Mouse (Mus musculus): Measurements from ENCODE around the gene Olfr747. TPM values are rescaled to one million over a fixed set of nuclear protein-coding genes. Genes with fewer than 3 reads are reported as not detected.
"Not testable (repeated sequence)": the region's sequence is repeated elsewhere in the genome, so short reads cannot be mapped to it uniquely, and the experiment has no call there.

The Olfr747 gene
- not detected in 2 replicates for polyA plus RNA-seq (2012; rRNA removed)
- not detected in 2 replicates for polyA plus RNA-seq (2014; fragmentation: Nextera tagmentation; extraction: Ambion mirVana)

- H3K27ac ChIP-seq, result no peak within 1 kb of the TSS
- H3K4me2 ChIP-seq (ENCODE audit: low read depth), result no peak within 1 kb of the TSS
- no peak within 1 kb of the TSS for H3K9ac ChIP-seq (replicated peaks)
- H3K27me3 ChIP-seq (ENCODE audit: control insufficient read depth, insufficient read depth, low read length), result no peaks in the 10 kb centered on the region
- H3K4me3 ChIP-seq (ENCODE audit: insufficient read depth in 1 of 2, low read depth in 2 of 2, low read length in 2 of 2), result no peak within 1 kb of the TSS
- H3K36me3 ChIP-seq (replicated peaks; ENCODE audit: control insufficient read depth, insufficient read depth, low read depth), result no peaks in the 10 kb centered on the region
- H3K4me1 ChIP-seq (replicated peaks; ENCODE audit: control insufficient read depth in 2 of 2, insufficient read depth in 2 of 2, low read length in 1 of 2), result no peaks in the 10 kb centered on the region
- H3K9me3 ChIP-seq (ENCODE audit: control insufficient read depth, low read length), result no peaks in the 10 kb centered on the region
- ATAC-seq (ENCODE audit: insufficient read depth), result no peak
- no peak for DNase-seq (ENCODE audit: low read depth in 3 of 3, low spot score in 3 of 3)
- TF ChIP-seq CTCF (IDR thresholded peaks at IDR 0.05; ENCODE audit: low read depth), result no peak
- no peak for TF ChIP-seq EP300 (IDR thresholded peaks at IDR 0.05; ENCODE audit: low read depth)
- 67% methylated on average over 3 of the region's 3 CpGs for WGBS (ENCODE audit: insufficient replicate concordance)
Observed at GRCm38 (mm10) chr14:50693106-50693505, at the start of gene Olfr747. Gene Olfr747 (minus strand): TSS chr14:50693206.

GRCm38 (mm10) chr14:50741584-50741983 is 48.6 kb upstream of the Olfr747 start:
- H3K4me2 ChIP-seq (ENCODE audit: low read depth), result no peak overlapping the region
- 39% methylated on average over 2 of the region's 2 CpGs for WGBS (ENCODE audit: insufficient replicate concordance)
- no peaks in the 10 kb centered on the region for H3K9me3 ChIP-seq (ENCODE audit: control insufficient read depth, low read length)

GRCm38 (mm10) chr14:50740334-50740733 is 47.3 kb upstream of the Olfr747 start:
- 21% methylated on average over 2 of the region's 2 CpGs for WGBS (ENCODE audit: insufficient replicate concordance)
- H3K4me2 ChIP-seq (ENCODE audit: low read depth), result no peak overlapping the region
- H3K27me3 ChIP-seq (ENCODE audit: control insufficient read depth, insufficient read depth, low read length), result no peaks in the 10 kb centered on the region
- no peak overlapping the region for H3K4me3 ChIP-seq (ENCODE audit: insufficient read depth in 1 of 2, low read depth in 2 of 2, low read length in 2 of 2)
- H3K36me3 ChIP-seq (replicated peaks; ENCODE audit: control insufficient read depth, insufficient read depth, low read depth), result no peaks in the 10 kb centered on the region
- TF ChIP-seq EP300 (IDR thresholded peaks at IDR 0.05; ENCODE audit: low read depth) (no peak), CTCF (IDR thresholded peaks at IDR 0.05; ENCODE audit: low read depth) (no peak)
- no peaks in the 10 kb centered on the region for H3K9me3 ChIP-seq (ENCODE audit: control insufficient read depth, low read length)
- H3K4me1 ChIP-seq (replicated peaks; ENCODE audit: control insufficient read depth in 2 of 2, insufficient read depth in 2 of 2, low read length in 1 of 2), result no peaks in the 10 kb centered on the region
- H3K9ac ChIP-seq (replicated peaks), result no peak overlapping the region
- DNase-seq (ENCODE audit: low read depth in 3 of 3, low spot score in 3 of 3), result no peak
- no peak for ATAC-seq (ENCODE audit: insufficient read depth)
- no peak overlapping the region for H3K27ac ChIP-seq

More at GRCm38 (mm10) chr14:50741584-50741983, 48.6 kb upstream of the Olfr747 start:
- H3K4me3 ChIP-seq (ENCODE audit: insufficient read depth in 1 of 2, low read depth in 2 of 2, low read length in 2 of 2), result no peak overlapping the region
- H3K27me3 ChIP-seq (ENCODE audit: control insufficient read depth, insufficient read depth, low read length), result no peaks in the 10 kb centered on the region
- no peak overlapping the region for H3K9ac ChIP-seq (replicated peaks)
- ATAC-seq (ENCODE audit: insufficient read depth), result no peak
- DNase-seq (ENCODE audit: low read depth in 3 of 3, low spot score in 3 of 3), result no peak
- H3K36me3 ChIP-seq (replicated peaks; ENCODE audit: control insufficient read depth, insufficient read depth, low read depth), result no peaks in the 10 kb centered on the region
- H3K4me1 ChIP-seq (replicated peaks; ENCODE audit: control insufficient read depth in 2 of 2, insufficient read depth in 2 of 2, low read length in 1 of 2), result no peaks in the 10 kb centered on the region
- no peak overlapping the region for H3K27ac ChIP-seq
- TF ChIP-seq EP300 (IDR thresholded peaks at IDR 0.05; ENCODE audit: low read depth), result no peak
- TF ChIP-seq CTCF (IDR thresholded peaks at IDR 0.05; ENCODE audit: low read depth), result no peak

- H3K4me1 ChIP-seq (replicated peaks; ENCODE audit: control insufficient read depth in 2 of 2, insufficient read depth in 2 of 2, low read length in 1 of 2); H3K27ac ChIP-seq; H3K36me3 ChIP-seq (replicated peaks; ENCODE audit: control insufficient read depth, insufficient read depth, low read depth); H3K27me3 ChIP-seq (ENCODE audit: control insufficient read depth, insufficient read depth, low read length); H3K4me2 ChIP-seq (ENCODE audit: low read depth); ATAC-seq (ENCODE audit: insufficient read depth); H3K4me3 ChIP-seq (ENCODE audit: insufficient read depth in 1 of 2, low read depth in 2 of 2, low read length in 2 of 2); H3K9ac ChIP-seq (replicated peaks); H3K9me3 ChIP-seq (ENCODE audit: control insufficient read depth, low read length); DNase-seq (ENCODE audit: low read depth in 3 of 3, low spot score in 3 of 3): not testable (repeated sequence)
- 56% methylated on average over 3 of the region's 4 CpGs for WGBS (ENCODE audit: insufficient replicate concordance)
Observed at GRCm38 (mm10) chr14:50722371-50722770, 29.4 kb upstream of the Olfr747 start.

GRCm38 (mm10) chr14:50719875-50720274 is 26.9 kb upstream of the Olfr747 start:
- not testable (repeated sequence) for H3K9me3 ChIP-seq (ENCODE audit: control insufficient read depth, low read length); H3K36me3 ChIP-seq (replicated peaks; ENCODE audit: control insufficient read depth, insufficient read depth, low read depth); H3K27me3 ChIP-seq (ENCODE audit: control insufficient read depth, insufficient read depth, low read length); H3K9ac ChIP-seq (replicated peaks); H3K27ac ChIP-seq; H3K4me1 ChIP-seq (replicated peaks; ENCODE audit: control insufficient read depth in 2 of 2, insufficient read depth in 2 of 2, low read length in 1 of 2); H3K4me2 ChIP-seq (ENCODE audit: low read depth); DNase-seq (ENCODE audit: low read depth in 3 of 3, low spot score in 3 of 3); H3K4me3 ChIP-seq (ENCODE audit: insufficient read depth in 1 of 2, low read depth in 2 of 2, low read length in 2 of 2); ATAC-seq (ENCODE audit: insufficient read depth)
- 72% methylated on average over 15 of the region's 15 CpGs for WGBS (ENCODE audit: insufficient replicate concordance)

Data from liver, embryonic 14.5 days (tissue).